Mouse (Mus musculus): ENCODE measurements at regions not wholly inside any gene's neighbourhood (a gene's known extent, or its start where the extent isn't known, plus 50 kb on each side); places are given as distances from the start of the nearest gene placed in this dataset.

GRCm38 (mm10) chr12:25298766-25299165 is 201.8 kb upstream of the Id2 start:
- no peak for DNase-seq

GRCm38 (mm10) chr12:25297960-25298359 is 201.0 kb upstream of the Id2 start:
- DNase-seq, result no peak

GRCm38 (mm10) chr12:25296648-25297047 is 199.7 kb upstream of the Id2 start:
- no peak for DNase-seq

GRCm38 (mm10) chr12:25294179-25295025 is 197.5 kb upstream of the Id2 start:
- no peak for DNase-seq

GRCm38 (mm10) chr12:25293470-25294178 is 196.7 kb upstream of the Id2 start:
- DNase-seq, result no peak

GRCm38 (mm10) chr12:25289381-25289780 is 192.4 kb upstream of the Id2 start:
- no peak for DNase-seq

- no peak for DNase-seq
These were observed 186.9 kb upstream of the Id2 start for GRCm38 (mm10) chr12:25283808-25284207.

- DNase-seq, result no peak
These were observed 184.5 kb upstream of the Id2 start for GRCm38 (mm10) chr12:25281438-25281837.

GRCm38 (mm10) chr12:25273631-25274305 is 176.8 kb upstream of the Id2 start:
- DNase-seq, result no peak

GRCm38 (mm10) chr12:25272752-25273125 is 175.8 kb upstream of the Id2 start:
- peak in 1 of 2 experiments; percentile 25 for DNase-seq

- no peak for DNase-seq
These were observed 175.3 kb upstream of the Id2 start for GRCm38 (mm10) chr12:25272114-25272751.

- no peak for DNase-seq
These were observed 172.9 kb upstream of the Id2 start for GRCm38 (mm10) chr12:25269878-25270277.

- DNase-seq, result peak in 1 of 2 experiments; percentile 44
These were observed 172.2 kb upstream of the Id2 start for GRCm38 (mm10) chr12:25268871-25269850.

GRCm38 (mm10) chr12:25268323-25268722 is 171.4 kb upstream of the Id2 start:
- DNase-seq, result peak in 1 of 2 experiments; percentile 32

- DNase-seq, result no peak
These were observed 170.7 kb upstream of the Id2 start for GRCm38 (mm10) chr12:25267572-25268115.

- DNase-seq, result no peak
These were observed 170.0 kb upstream of the Id2 start for GRCm38 (mm10) chr12:25266701-25267571.

GRCm38 (mm10) chr12:25265560-25266525 is 168.9 kb upstream of the Id2 start:
- no peak for DNase-seq

GRCm38 (mm10) chr12:25265066-25265465 is 168.1 kb upstream of the Id2 start:
- DNase-seq, result no peak

GRCm38 (mm10) chr12:25264408-25264807 is 167.5 kb upstream of the Id2 start:
- DNase-seq, result no peak

All from adrenal gland, postnatal 36 days (tissue).